Mouse (Mus musculus): Measurements from ENCODE around the gene Tldc2.
A peak's percentile ranks its signal among the peaks of the same experiment; 100 is the strongest.

Gene Tldc2

GRCm38 (mm10) chr2:157063241-157063700 lies 23.6 kb upstream of the Tldc2 start:
- DNase-seq: peak in 1 of 2 experiments; percentile 62

GRCm38 (mm10) chr2:157064136-157064535 lies 22.7 kb upstream of the Tldc2 start:
- peak; percentile 58 to 76 for DNase-seq

GRCm38 (mm10) chr2:157064978-157065878 lies 21.6 kb upstream of the Tldc2 start:
- peak; percentile 60 to 61 for DNase-seq

GRCm38 (mm10) chr2:157065879-157066226 lies 21.0 kb upstream of the Tldc2 start:
- peak in 1 of 2 experiments; percentile 18 for DNase-seq

GRCm38 (mm10) chr2:157066731-157067430 lies 20.0 kb upstream of the Tldc2 start:
- DNase-seq: peak in 1 of 2 experiments; percentile 11

GRCm38 (mm10) chr2:157068701-157069354 lies 18.0 kb upstream of the Tldc2 start:
- DNase-seq: peak; percentile 75 to 79

- peak; percentile 95 to 97 for DNase-seq
Measured at GRCm38 (mm10) chr2:157069355-157069735, 17.5 kb upstream of the Tldc2 start.

- peak; percentile 66 to 68 for DNase-seq
Measured at GRCm38 (mm10) chr2:157069755-157070315, 17.0 kb upstream of the Tldc2 start.

- DNase-seq: peak; percentile 83 to 84
Measured at GRCm38 (mm10) chr2:157070365-157070764, 16.5 kb upstream of the Tldc2 start.

GRCm38 (mm10) chr2:157071556-157071955 lies 15.3 kb upstream of the Tldc2 start:
- peak; percentile 77 to 83 for DNase-seq

GRCm38 (mm10) chr2:157072316-157072990 lies 14.4 kb upstream of the Tldc2 start:
- peak; percentile 28 to 29 for DNase-seq

GRCm38 (mm10) chr2:157073378-157074052 lies 13.3 kb upstream of the Tldc2 start:
- DNase-seq: peak; percentile 56

- peak; percentile 91 to 97 for DNase-seq
Measured at GRCm38 (mm10) chr2:157074186-157074724, 12.6 kb upstream of the Tldc2 start.

- peak; percentile 41 to 55 for DNase-seq
Measured at GRCm38 (mm10) chr2:157074772-157075171, 12.1 kb upstream of the Tldc2 start.

GRCm38 (mm10) chr2:157075226-157075625 lies 11.6 kb upstream of the Tldc2 start:
- DNase-seq: peak; percentile 20 to 48

GRCm38 (mm10) chr2:157075685-157076084 lies 11.2 kb upstream of the Tldc2 start:
- DNase-seq: peak; percentile 81 to 84

- peak in 1 of 2 experiments; percentile 43 for DNase-seq
Measured at GRCm38 (mm10) chr2:157076585-157076984, 10.3 kb upstream of the Tldc2 start.

- DNase-seq: peak; percentile 95
Measured at GRCm38 (mm10) chr2:157077160-157077559, 9.7 kb upstream of the Tldc2 start.

- peak; percentile 90 for DNase-seq
Measured at GRCm38 (mm10) chr2:157077641-157078058, 9.2 kb upstream of the Tldc2 start.

GRCm38 (mm10) chr2:157078059-157078792 lies 8.6 kb upstream of the Tldc2 start:
- peak; percentile 61 to 74 for DNase-seq
